Mouse (Mus musculus) liver, postnatal 0 days (tissue): ENCODE results near the gene Herc3. TPM values are rescaled to one million over a fixed set of nuclear protein-coding genes. Genes with fewer than 3 reads are reported as not detected.
A peak's percentile ranks its signal among the peaks of the same experiment; 100 is the strongest.

Experiments
- ATAC-seq: fragments of 200-750 bp; cut with Nextera tagmentation; 2 replicates; pipeline ENCODE4 v1.8.0; 2017; ENCODE audit warnings: mild to moderate bottlenecking, moderate library complexity
- DNase-seq: peaks from one replicate; pipeline ENCODE4 v3.0.0-alpha.2; 2016
- H3K27ac ChIP-seq: fragments of 300-500 bp; sonication (generic); 2 replicates; pipeline ENCODE4 v1.5.1; 2014; ENCODE audit warnings: antibody characterized with exemption, moderate library complexity, mild to moderate bottlenecking, low read depth
- H3K27me3 ChIP-seq: fragments of 300-500 bp; sonication (generic); 2 replicates; pipeline ENCODE4 v1.6.1; 2014; ENCODE audit warnings: low read length, control low read depth, mixed read lengths; ENCODE audit not compliant: insufficient read depth
- H3K36me3 ChIP-seq: fragments of 300-500 bp; sonication (generic); replicated peaks from 2 replicates; pipeline ENCODE4 v1.6.1; 2014; ENCODE audit warnings: mild to moderate bottlenecking, control low read depth, low read length, moderate library complexity, mixed read lengths; ENCODE audit not compliant: insufficient read depth
- H3K4me1 ChIP-seq: fragments of 300-500 bp; sonication (generic); 2 replicates; pipeline ENCODE4 v1.6.1; 2014; ENCODE audit warnings: antibody characterized with exemption, mild to moderate bottlenecking, control low read depth; ENCODE audit not compliant: insufficient read depth
- H3K4me2 ChIP-seq: fragments of 300-500 bp; sonication (generic); 2 replicates; pipeline ENCODE4 v1.6.1; 2014; ENCODE audit warnings: low read depth, mild to moderate bottlenecking, low read length, moderate library complexity, mixed read lengths
- H3K4me3 ChIP-seq: fragments of 300-500 bp; sonication (generic); 2 replicates; pipeline ENCODE4 v1.5.1; 2014; ENCODE audit warnings: low read depth, low read length
- H3K9ac ChIP-seq: fragments of 300-500 bp; sonication (generic); replicated peaks from 2 replicates; pipeline ENCODE4 v1.6.1; 2014; ENCODE audit warnings: mild to moderate bottlenecking, moderate library complexity
- H3K9me3 ChIP-seq: fragments of 300-500 bp; sonication (generic); 2 replicates; pipeline ENCODE4 v1.6.1; 2016; ENCODE audit warnings: mild to moderate bottlenecking, control low read depth, low read length, mixed read lengths
- CTCF ChIP-seq: sonication (generic); IDR thresholded peaks from 2 replicates; pipeline ENCODE4 v1.5.1; 2016; ENCODE audit warnings: antibody characterized with exemption, low read depth
- EP300 ChIP-seq: IDR thresholded peaks from 2 replicates; pipeline ENCODE4 v1.6.1; 2016; ENCODE audit warnings: antibody characterized with exemption, low read depth, mild to moderate bottlenecking
- WGBS: fragments of 180-500 bp; shearing (Covaris S2); extraction: QIAGEN DNeasy Blood & Tissue Kit; methylation state at CpG from one replicate; pipeline ENCODE4 v1.1.7; 2014; ENCODE audit not compliant: insufficient replicate concordance; 5-methylcytosine and 5-hydroxymethylcytosine counted together
- polyA plus RNA-seq: library from polyadenylated mRNA; unstranded; fragments of >200 nt; fragmentation: Nextera tagmentation; extraction: Ambion mirVana; gene quantifications from 2 replicates; pipeline ENCODE4 v1.2.1, GENCODE M21; 2015

Gene Herc3
- polyA plus RNA-seq, 1 experiment from 2014 or later, result 2.5 TPM

DNA sequence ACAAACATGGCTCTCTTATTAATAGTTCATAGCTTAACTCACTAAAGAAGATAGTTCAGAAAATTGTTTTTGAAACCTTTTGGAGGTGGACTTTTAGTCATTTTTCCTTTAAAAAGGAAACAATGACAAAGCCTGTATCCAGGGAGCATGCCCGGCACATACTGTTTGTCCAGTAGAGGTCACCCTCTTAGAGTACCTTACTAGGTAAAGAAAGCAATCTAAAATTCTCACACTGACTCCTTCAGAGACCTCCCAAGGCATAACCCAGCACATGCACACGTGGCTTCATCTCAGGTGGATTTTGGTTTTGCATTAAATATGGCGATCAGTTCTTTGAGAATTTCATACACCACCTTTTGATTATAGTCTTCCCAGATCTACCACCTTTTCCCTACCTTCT is 90.4 kb downstream of the Herc3 start:
- Histone ChIP-seq H3K4me3 (no peak overlapping the region), H3K9ac (no peak overlapping the region), H3K9me3 (no peaks in the 10 kb centered on the region), H3K4me1 (no peaks in the 10 kb centered on the region), H3K27me3 (no peaks in the 10 kb centered on the region), H3K27ac (no peak overlapping the region), H3K4me2 (no peak overlapping the region), H3K36me3 (no peaks in the 10 kb centered on the region; the same call in 1 of the 2 replicates)
- peak; percentile 45 for TF ChIP-seq CTCF
- TF ChIP-seq EP300, result no peak
- no peak for DNase-seq
- ATAC-seq, result no peak
- 47% methylated on average over 3 of the region's 3 CpGs for WGBS

DNA sequence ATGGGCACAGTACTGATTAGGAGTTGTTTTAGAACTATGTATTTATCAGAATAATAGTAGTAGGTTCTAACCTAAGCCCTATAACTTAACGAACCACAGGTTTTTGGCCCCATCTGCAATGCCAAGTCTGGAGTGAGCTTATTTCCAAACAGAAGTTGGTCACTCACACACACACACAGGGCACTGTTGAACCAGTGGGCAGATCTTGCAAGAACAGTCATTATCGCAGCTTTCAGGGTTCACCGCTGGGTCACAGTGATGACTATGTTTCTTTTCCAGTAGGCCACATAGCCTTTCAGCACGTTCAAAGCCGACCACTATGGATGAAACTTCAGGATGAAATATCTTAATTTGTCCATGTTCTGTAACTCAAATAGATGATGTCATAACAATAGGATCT is 91.2 kb downstream of the Herc3 start:
- ATAC-seq (no peak), DNase-seq (no peak)
- H3K4me2 ChIP-seq, result no peak overlapping the region
- WGBS, result 84% methylated on average over 5 of the region's 5 CpGs
- no peaks in the 10 kb centered on the region; the same call in 1 of the 2 replicates for H3K36me3 ChIP-seq
- no peaks in the 10 kb centered on the region for H3K4me1 ChIP-seq
- H3K27ac ChIP-seq, result no peak overlapping the region
- no peaks in the 10 kb centered on the region for H3K9me3 ChIP-seq
- no peaks in the 10 kb centered on the region for H3K27me3 ChIP-seq
- TF ChIP-seq CTCF (no peak), EP300 (no peak)
- no peak overlapping the region for H3K9ac ChIP-seq
- H3K4me3 ChIP-seq, result no peak overlapping the region

DNA sequence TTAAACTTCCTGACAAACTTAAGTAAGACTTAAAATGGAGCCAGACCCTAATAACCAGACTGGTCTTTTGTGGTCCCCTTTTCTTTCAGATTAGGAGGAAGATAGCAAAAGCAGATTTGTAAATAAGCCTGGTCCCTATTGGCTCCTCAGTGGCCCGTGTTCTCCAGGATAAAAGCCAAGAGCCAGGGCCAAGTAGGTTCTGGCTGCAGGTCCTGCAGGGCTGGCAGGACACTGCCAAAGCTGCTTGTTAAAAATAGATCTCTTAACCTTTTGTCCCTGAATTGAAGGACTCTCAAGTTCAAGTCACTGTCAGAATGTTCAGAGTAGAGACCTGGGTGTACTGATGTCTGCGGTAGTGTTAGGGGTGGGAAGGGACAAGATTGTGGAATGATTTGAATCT is 96.6 kb downstream of the Herc3 start:
- ATAC-seq, result no peak
- H3K9me3 ChIP-seq, result no peaks in the 10 kb centered on the region
- H3K4me2 ChIP-seq, result no peak overlapping the region
- no peaks in the 10 kb centered on the region for H3K36me3 ChIP-seq
- 67% methylated on average over 2 of the region's 2 CpGs for WGBS
- H3K4me1 ChIP-seq, result no peaks in the 10 kb centered on the region; the same call in 1 of the 2 replicates
- TF ChIP-seq CTCF (no peak), EP300 (no peak)
- no peaks in the 10 kb centered on the region for H3K27me3 ChIP-seq
- no peak overlapping the region for H3K9ac ChIP-seq
- H3K27ac ChIP-seq, result no peak overlapping the region
- DNase-seq, result no peak
- H3K4me3 ChIP-seq, result no peak overlapping the region

DNA sequence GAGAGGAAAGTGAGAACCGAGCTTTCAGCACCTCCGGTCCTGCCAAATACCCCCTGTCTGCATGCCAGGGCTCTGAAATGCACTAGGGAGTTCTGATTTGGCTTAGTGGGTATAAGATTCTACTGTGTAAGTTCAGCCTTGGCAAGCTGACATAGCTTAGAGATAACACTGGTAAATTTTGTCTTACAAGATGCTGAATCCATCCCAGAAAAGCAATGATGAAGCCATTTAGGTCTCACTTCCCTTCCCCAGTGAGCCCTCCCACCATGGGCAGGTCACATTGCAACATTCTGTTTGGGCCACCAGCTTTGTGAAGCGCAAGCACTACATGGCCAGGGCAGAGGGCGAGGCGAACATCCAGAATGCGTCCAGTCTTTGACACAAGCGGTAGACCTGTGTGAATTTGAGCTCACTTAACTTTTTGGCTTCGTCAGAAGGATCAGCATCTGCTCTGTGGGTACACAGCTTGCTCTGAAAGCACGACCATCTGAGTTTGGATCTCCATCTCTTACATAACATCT is 98.7 kb downstream of the Herc3 start:
- DNase-seq, result no peak
- TF ChIP-seq EP300, result no peak
- no peak overlapping the region for H3K27ac ChIP-seq
- 0 out of 2 replicates have a peak, but pooled peaks cover 3% of the 10 kb centered on the region for H3K36me3 ChIP-seq
- no peak for ATAC-seq
- H3K9ac ChIP-seq, result no peak overlapping the region
- no peak overlapping the region for H3K4me3 ChIP-seq
- no peaks in the 10 kb centered on the region for H3K9me3 ChIP-seq
- no peaks in the 10 kb centered on the region; the same call in 1 of the 2 replicates for H3K4me1 ChIP-seq
- 77% methylated on average over 9 of the region's 9 CpGs for WGBS
- H3K4me2 ChIP-seq, result no peak overlapping the region
- no peaks in the 10 kb centered on the region for H3K27me3 ChIP-seq

DNA sequence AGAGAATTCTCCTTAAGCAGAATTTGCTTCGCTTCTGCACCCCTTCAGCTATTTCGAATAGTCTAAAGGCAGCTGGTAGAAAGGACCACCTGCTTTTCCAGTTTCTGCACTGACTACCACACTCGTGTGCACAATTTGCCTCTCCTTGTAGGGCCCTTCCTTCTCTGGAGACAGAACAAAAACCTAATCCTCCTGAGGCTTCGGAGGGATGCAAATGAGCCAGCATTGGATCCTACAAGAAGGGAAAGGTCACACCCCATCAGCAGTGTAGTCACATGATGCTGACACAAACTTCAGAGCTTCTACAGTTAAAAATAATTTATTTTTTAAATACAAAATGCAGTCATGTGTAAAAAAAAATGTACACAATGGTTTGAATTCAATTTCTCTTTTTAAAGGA is 99.9 kb downstream of the Herc3 start:
- no peak for DNase-seq
- Histone ChIP-seq H3K4me1 (no peaks in the 10 kb centered on the region; the same call in 1 of the 2 replicates), H3K4me3 (no peak overlapping the region), H3K9me3 (no peaks in the 10 kb centered on the region), H3K27me3 (no peaks in the 10 kb centered on the region), H3K4me2 (no peak overlapping the region), H3K36me3 (0 out of 2 replicates have a peak, but pooled peaks cover 6% of the 10 kb centered on the region), H3K27ac (no peak overlapping the region), H3K9ac (no peak overlapping the region)
- 69% methylated on average over 4 of the region's 4 CpGs for WGBS
- no peak for ATAC-seq
- TF ChIP-seq EP300 (no peak), CTCF (no peak)

DNA sequence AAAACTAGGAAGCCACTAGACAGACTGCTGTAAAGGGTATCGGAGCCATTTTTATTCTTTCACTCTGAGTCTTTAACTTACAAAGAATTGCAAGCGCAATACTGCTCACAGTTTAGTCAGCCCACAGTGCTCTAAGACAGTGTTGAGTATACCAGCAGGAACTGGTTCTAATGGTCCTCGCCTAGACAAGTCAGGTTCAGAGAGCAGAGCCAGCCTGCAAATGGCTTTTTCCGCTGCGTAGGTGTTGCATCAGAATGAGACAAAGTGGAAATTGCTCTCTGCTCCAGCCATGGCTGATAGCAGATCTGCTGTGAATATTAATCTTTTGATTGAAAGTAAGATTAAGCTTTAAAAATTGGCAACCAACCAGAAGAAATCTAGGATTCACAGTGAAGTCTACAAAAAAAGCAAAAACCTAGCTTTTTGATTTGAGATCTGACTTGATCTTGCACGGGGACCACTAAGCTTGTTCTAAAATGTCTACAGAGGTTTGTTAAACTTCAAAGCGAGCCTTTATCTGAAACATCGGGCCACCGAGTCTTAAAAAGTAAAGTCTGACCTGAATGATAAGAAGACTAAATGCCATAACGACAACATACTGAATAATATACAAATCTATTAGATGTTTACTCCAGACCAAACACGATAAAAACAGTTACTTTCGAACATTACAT is 101.4 kb downstream of the Herc3 start:
- TF ChIP-seq CTCF (no peak), EP300 (no peak)
- WGBS, result 80% methylated on average over 12 of the region's 12 CpGs
- Histone ChIP-seq H3K27ac (no peak overlapping the region), H3K9me3 (no peaks in the 10 kb centered on the region), H3K9ac (no peak overlapping the region), H3K4me3 (no peak overlapping the region), H3K36me3 (0 out of 2 replicates have a peak, but pooled peaks cover 6% of the 10 kb centered on the region), H3K4me1 (no peaks in the 10 kb centered on the region; the same call in 1 of the 2 replicates), H3K27me3 (no peaks in the 10 kb centered on the region), H3K4me2 (no peak overlapping the region)
- no peak for ATAC-seq
- DNase-seq, result no peak
